Mouse (Mus musculus): ENCODE measurements around the gene Ambra1. TPM values are rescaled to one million over a fixed set of nuclear protein-coding genes. Genes with fewer than 3 reads are reported as not detected.
A peak's percentile ranks its signal among the peaks of the same experiment; 100 is the strongest.

The Ambra1 gene
- total RNA-seq, 2 experiments from 2014 or later: 23.4 to 26.6 TPM

DNA sequence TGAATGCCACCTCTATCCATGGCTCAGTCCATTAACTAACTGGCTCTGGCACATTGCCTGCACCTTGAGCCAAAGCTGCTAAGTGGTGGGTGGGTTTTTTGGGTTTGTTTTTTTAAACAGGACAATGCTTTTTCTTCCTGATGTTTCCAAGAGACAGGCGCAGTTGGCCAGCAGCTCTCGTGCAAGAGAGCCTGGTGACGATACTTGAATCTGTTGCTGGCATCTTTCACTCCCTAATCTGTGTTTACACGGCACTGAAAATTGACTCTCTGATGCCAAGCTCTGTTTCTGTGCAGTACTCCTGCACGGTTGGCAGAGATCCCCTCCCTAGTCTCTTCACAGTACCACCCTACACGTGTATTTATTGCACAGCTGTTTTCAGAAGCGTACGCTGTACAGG lies 140.8 kb downstream of the Ambra1 start:
- peak in 1 of 2 experiments; percentile 24 for DNase-seq (ENCODE audit: low spot score in 2 of 2)

DNA sequence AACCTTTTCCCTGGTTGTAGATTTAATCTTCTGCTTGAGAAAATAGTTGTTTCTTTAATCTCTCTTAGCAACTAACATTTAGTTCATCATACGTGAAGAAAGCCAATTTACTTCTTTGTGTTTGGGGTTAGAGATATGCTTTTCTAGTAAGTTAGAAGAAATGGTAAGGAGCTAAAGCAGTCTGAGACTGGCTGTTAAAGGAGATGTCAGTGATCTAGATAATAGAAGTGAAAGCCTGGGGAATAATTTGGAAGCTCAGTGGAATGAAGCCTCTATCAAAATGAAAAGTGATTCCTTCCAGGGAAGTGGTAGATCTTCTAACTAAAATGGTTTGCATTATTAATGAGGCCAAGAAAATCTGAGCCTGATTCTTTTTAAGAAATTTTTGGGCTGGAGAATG lies 141.3 kb downstream of the Ambra1 start:
- DNase-seq (ENCODE audit: low spot score in 2 of 2): no peak

DNA sequence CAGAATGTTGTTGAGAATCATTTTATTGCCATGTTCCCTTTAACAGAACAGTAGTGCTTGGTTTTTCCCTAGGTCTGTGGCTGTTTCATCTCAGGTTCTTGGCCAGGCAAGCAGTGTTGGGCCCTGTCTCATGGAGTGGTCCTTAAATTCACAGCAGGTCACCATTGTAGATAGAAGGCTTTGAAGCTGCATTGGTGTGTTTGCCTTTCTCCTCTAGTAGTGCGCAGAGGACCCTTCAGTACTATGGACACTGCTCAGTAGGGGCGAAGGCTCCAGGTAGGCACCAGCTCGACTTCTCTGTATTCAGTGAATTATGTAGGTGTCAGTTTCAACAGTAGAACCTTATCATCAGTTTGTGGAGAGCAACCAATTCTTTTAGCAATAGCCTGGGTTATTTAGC lies 142.7 kb downstream of the Ambra1 start:
- no peak for DNase-seq (ENCODE audit: low spot score in 2 of 2)

DNA sequence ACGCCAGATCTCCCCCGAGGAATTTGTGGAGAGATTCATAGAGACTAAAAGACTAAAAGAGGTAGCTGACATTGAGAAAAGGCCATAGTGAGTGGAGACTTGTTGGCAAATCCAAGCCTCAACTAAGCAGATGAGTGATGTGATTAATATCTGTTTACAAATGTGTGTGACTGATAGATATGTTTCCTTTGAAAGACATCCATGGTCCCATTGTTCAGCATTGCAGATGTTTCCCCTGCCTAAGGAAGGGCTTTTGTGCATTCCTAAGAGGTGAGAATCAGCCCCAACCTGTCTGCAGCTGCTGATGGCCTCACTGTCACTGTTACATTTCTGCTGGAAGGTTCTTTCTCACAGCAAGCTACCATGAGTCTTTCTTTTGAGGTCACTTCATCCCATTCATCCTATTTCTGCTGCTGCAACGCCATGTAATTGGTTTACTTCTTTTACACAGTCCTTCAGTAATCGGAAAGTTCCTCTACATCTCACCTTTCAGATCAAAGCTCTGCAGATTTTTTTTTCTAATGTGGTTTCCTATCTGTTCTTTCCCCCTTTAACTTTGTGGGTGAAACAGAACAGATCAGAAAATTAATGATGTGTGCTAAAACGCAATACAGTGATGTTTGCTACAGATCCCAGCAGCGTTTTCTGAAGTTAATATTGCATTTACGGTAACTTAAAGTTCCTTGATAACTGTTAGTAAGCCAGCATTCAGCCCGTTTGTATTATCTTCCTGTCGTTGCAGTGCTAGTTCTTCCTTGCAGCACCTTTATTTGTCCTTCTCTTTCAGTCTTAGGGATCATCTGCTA lies 146.3 kb downstream of the Ambra1 start:
- no peak for DNase-seq (ENCODE audit: low spot score in 2 of 2)

DNA sequence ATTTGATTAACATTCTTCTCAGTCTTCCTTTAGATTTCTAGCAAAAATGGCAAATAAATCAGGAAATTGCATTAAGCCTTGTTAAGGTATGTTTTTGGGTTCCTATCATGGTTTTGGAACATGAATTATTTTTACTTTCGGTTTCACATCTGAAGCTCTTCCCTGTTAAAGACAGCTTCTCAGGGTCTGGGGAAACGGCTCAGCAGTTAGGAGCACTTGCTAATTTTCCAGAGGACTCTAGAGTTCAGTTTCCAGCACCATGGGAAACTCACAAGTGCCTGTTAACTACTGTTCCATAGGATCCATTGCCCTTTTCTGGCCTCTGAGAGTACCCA lies 146.8 kb downstream of the Ambra1 start:
- DNase-seq (ENCODE audit: low spot score in 2 of 2): no peak

DNA sequence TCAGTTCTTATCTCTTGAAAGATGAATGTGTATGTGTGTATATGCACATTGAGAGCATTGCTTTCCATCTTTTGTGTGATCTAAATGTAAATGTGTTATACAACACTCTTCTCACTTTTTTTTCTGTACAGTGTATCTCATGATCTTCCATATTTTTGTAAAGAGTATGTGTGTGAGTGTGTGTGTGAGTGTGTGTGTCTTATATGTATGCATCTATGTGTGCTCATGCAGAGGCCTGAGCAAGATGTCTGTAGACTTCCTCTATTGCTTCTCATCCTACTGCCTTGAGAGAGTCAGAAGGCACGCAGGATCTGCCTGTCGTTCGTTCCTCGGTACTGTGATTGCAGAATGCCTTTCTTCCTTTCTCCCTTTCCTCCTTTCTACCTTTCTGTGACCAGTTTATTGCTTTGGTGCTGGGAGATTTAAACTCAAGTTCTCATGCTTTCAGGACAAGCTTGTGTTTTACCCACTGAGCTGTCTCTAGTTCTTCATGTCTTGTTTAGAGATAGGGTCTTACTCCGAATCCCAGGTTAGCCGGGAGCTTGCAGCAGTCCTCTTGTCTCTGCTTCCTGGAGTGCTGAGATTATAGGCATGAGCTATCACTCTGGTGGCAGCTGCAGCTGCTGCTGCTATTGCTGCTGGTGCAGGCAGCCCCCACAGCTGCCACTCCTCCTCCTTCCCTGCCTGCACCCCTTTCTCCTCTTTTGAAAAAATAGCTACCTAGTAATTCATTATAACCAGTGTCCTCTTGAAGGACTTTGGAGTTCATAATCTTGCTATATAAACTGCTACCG lies 148.7 kb downstream of the Ambra1 start:
- no peak for DNase-seq (ENCODE audit: low spot score in 2 of 2)

DNA sequence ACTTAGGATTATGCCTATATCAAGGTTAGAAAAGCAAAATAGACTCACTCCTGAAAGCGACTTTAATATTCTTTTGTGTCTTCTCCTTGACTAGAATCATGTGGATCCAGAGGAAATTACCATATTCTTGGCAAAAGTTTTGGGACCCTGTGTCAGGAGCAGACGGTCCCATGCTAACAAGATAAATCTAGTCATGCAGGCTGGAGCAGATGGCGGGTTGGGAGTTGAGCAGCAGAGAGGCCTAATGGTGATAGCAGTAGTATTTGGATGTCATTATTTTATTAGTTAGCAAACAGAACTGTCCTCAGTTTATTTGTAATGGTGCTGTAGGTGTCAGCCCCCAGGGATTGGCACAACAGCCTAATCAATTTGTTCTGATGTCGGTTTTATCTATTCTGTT lies 154.0 kb downstream of the Ambra1 start:
- no peak for DNase-seq (ENCODE audit: low spot score in 2 of 2)

DNA sequence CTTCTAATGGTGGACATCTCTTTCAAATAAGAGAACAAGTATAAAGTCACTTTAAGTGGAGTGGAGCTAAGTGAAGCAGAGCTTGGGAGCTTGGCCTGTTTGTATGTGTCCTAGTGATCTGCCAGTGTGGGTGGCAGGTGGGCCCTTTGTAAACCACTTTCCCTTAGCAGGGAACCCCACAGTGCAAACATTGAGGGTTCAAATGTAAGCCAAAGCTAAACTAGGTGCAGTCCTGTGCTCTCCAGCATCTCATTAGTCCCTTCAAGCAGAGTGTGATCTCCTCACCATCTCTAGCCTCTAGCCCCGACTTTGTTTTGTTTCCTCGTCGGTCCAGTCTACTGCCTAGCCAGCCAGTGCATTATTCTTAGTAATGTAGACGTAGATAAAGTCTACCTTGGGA lies 154.7 kb downstream of the Ambra1 start:
- DNase-seq (ENCODE audit: low spot score in 2 of 2): no peak

DNA sequence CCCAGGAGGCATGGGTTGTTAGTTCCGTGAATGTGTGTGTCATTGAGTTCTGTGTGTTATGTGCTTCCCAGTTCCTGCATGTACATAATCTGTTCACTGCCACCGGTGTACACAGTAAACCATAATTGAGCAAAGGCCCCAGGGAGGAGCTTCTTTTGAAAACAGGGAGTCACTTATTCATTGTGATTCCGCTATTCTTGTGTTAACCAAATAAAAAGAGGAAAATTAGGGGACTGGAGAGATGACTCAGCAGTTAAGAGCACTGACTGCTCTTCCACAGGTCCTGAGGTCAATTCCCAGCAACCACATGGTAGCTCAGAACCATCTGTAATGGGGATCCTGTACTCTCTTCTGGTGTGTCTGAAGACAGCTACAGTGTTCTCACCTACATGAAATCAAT lies 164.8 kb downstream of the Ambra1 start:
- no peak for DNase-seq (ENCODE audit: low spot score in 2 of 2)

DNA sequence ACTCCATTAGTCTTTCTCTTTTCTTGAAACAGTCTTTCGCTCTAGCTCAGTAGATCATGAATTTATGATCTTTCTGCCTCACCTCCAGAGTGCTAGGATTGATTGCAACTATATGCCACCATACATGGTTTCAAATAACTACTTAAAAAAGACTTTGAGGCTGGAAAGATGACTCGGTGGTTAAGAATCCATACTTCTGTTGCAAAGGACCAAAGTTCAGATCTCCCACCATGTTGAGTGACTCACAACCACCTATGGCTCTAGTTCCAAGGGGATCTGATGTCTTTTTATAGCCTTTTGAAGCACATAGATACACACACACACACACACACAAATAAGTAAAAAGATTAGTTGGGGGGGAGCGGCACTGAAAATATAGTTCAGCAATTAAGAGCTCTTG lies 165.5 kb downstream of the Ambra1 start:
- no peak for DNase-seq (ENCODE audit: low spot score in 2 of 2)

DNA sequence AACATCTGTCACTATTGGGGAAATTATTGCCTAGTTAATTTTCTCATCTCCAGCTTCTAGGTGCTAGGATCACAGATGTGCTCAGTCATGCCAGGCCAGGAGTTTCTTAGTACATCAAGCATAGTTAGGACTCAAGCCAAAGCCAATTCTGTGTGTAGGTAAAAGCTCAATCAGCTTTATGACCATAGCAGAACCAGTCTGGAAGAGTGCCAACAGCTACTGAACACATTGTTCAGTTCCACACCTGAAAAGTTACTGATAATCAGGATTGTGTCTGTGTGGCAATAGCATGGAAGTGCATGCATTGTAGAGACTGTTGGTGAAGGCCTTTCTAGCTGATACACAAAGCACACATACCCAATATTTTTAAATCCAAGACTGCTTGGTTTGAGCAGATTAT lies 168.0 kb downstream of the Ambra1 start:
- DNase-seq (ENCODE audit: low spot score in 2 of 2): no peak

DNA sequence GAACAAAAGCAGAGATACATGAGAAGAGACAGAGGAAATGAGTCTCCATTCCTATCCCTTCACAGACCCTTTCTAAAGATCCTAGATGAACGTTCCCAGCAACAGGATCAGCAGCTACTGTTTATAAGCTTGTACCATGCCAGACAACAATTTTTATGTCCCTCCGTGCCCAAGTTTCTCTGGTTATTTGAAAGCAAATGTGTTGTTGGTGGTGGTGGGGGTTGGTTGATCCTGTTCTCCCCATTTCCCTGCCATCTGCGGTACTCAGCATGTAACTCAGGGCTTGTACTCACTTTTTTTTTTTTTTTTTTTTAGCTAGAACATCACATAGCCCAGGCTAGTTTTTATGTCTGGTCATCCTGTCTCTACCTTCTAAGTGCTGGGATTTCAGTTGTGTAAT lies 169.2 kb downstream of the Ambra1 start:
- DNase-seq (ENCODE audit: low spot score in 2 of 2): no peak

DNA sequence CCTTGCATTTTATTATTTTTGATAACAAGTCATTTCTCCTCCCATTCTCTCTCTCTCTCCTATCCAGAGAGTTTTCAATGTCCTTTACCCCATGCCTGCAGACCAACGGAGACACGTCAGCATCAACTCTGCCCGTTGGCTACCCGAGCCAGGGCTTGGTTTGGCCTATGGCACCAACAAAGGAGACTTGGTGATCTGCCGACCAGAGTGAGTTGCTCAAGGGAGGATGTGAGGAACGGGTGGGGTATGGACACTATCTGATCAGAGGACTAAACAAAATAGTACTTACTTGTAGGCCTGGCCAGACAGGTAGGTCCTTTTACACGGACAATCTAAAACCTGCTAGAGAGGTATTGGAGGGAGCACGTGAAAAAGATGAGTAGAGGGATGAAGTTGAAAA lies 170.5 kb downstream of the Ambra1 start:
- no peak for DNase-seq (ENCODE audit: low spot score in 2 of 2)

DNA sequence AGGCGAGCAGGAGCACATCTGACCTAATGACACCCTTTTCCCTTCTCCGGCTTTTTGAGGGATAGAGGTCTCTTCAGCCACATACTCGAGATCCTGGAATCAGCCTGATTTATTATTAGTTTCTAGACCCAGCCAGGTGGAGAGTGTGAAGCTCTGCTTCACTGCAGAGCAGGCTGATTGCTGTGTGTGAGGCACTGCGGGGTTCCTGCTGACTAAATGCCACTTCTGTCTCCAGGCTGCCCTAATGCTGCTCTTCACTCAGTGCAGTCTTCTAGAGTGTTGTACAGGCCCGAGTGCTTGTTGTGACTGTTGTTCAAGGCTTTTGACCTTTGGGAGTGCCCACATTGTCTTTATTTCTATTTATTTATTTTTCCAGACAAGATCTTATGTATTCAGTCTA lies 172.4 kb downstream of the Ambra1 start:
- no peak for DNase-seq (ENCODE audit: low spot score in 2 of 2)

DNA sequence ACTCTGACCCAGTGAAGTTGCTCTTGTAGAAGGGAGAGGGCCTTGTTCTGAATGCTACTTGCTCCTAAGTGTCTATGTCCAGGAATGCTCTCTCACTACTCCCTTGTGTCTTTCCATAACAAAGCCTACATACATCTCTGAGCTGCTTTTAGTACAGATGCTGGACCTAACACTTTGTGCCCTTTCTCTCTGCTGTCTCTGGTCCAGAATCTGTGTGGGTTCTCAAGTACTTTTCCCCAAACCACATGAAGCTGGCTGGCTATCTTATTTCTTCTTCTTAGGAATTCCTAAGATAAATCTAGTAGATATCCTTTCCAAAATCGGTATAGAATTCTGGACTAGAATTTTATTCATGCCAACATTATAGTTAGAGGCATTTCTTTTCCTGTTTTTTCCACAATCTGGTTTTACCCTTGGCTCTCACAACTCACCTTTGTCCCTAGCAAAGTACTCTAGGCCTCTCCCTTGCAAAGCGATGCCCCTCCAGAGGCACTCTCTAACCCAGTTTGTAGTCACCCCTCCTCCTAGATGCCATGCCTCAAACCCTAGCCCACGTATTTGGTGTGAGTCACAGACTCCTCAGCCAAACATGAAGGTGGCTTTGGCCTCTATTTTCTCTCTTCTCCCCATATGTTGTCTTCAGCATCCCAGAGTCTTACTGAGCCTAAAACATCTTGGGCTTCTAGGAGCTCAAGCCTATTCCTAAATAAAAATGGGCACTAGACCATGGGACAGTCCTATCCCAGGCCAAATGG lies 173.4 kb downstream of the Ambra1 start:
- no peak for DNase-seq (ENCODE audit: low spot score in 2 of 2)

DNA sequence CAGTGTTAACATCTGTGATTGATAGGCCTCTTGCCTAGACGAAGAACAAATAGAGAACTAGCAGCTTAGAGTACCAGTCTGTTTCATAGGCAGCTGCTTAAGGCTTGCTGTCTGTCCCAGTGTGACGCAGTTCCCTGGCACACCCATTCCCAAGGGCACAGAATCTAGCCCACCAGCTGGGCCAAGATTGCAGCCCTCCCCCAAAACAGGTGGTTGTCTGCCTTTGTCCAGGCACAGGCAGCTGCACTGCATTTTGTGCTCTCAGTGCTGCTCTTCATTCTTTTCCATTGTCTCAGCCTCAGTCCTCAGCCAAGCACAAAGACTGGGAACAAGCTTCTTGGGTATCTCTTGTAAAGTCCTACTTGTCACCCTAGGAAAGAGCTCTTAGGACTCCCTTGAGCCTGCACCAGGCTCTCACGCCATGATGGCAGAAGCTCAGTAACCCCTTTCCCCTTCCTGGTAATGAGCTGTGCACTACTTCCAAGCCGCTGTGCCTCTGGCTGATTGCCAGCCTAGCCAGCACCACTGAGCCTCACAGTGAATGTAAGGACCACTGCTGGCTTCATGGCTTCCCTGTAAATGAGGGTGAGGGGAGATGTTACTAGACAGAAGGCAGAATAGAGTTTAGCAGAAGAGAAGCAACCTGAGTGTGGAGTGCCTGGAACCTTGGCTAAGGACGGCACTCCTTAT lies 174.8 kb downstream of the Ambra1 start:
- DNase-seq (ENCODE audit: low spot score in 2 of 2): peak in 1 of 2 experiments; percentile 45

DNA sequence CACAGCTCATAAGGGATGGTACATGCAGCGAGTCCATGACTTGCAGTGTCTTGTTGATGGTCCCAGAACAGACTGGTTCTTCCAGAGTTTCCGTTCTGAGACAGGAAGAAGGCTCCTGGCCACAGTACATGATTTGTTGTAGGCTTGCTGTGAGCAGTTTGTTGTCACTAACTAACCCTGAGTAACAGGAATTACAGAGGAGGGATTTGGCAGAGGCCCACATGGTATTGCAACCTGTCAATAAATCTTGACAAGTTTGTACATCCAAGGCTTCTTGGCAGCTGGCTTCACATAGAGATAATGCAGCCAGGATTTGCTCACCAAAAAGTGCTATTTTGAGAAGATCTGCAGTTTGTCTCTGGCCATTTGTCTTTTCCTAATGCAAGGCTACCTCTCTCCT lies 176.2 kb downstream of the Ambra1 start:
- no peak for DNase-seq (ENCODE audit: low spot score in 2 of 2)

DNA sequence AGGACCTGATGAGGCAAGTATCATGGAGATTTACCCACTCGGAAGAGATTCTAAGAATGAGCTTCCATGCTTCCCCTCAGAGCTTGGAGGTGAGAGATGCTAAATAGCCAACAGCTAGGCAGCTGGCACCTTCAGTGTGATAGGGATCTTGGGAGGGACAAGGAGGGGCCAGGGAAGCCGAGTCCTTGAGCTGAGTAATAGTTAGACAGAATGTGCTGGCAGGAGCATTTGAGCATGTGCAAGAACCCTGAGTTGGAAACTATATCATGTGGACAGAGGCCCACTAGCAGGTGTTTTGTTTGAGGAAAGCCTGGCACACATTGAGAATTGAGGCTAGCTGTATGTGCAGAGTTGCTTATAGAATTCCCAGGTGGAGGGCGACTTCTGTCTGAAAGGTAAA lies 182.7 kb downstream of the Ambra1 start:
- no peak for DNase-seq (ENCODE audit: low spot score in 2 of 2)

DNA sequence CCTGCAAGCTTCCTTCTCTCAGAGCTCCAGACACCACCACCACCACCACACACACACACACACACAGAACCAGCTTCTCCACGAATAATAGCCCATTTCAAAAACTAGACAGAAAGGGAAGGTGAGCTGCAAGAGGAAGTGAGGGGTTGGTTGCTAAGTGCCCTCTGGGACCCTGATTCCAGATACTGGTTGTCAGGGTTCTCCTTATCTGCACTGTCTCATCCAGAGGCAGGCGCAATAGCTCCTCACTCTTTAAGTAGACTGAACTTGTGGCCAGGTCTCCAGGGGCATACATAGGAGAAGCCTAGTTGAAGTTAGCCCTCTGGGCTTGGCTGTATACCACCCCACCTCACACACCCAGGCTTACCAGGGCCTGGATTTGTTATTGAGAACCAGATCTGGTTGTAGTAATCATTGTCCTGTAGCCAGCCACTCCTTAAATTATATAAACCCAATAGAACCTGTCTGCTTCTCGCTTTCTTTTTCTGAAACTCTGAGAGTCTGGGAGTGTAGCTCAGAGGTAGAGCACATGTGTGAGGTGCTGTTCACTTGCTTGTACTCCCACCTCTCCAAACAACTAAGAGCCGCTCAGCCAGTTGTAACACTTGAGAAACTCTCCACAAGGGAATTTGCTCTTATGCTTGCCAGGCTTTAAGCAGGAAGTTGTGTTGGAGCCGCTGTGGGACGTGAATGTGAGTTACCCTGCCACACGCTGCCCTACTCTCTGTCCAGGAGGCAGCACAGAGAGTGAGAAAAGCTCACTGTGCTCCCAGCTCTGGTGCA lies 183.6 kb downstream of the Ambra1 start:
- no peak for DNase-seq (ENCODE audit: low spot score in 2 of 2)

DNA sequence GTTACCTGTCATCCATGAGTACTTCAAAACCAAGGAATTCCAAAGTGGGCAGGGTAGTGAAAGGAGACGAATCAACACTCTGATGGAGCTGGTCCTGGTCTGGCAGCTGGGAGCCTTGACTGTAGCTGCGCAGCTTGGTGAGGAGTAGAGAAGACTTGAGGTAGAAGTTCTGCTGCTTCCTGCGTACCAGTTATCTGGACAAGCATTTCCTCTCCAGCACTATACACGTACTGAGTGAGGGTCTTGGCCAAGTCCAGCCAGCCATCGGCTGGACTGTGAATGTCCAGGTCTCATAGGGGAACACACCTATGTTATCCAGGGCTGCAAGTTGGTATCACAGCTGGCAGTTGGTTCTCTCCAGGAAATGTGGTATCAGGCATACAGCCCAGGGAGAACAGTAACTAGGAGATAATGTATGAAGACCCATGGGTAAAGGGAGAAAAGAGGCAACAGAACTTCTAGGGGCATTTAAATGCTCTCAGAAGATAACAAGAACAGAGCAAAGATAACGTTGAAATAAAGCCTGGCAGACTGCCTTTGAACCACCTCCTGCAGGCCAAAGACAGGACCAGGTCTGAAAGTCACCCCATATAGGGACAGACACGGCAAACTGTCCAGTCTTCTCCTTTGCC lies 186.5 kb downstream of the Ambra1 start:
- no peak for DNase-seq (ENCODE audit: low spot score in 2 of 2)
